Mouse (Mus musculus) hindbrain, embryonic 16.5 days (tissue): ENCODE measurements around the gene Ebf1. TPM values are rescaled to one million over a fixed set of nuclear protein-coding genes. Genes with fewer than 3 reads are reported as not detected.
A peak's percentile ranks its signal among the peaks of the same experiment; 100 is the strongest.

Source experiments
- ATAC-seq: fragments of 200-750 bp; cut with Nextera tagmentation; 2 replicates; pipeline ENCODE4 v1.8.0; 2017; ENCODE audit warnings: moderate TSS enrichment, moderate library complexity
- H3K27ac ChIP-seq: fragments of 300-500 bp; sonication (generic); 2 replicates; pipeline ENCODE4 v1.5.1; 2014; ENCODE audit warnings: low read depth, mild to moderate bottlenecking, control low read depth, low read length, moderate library complexity
- H3K27me3 ChIP-seq: fragments of 300-500 bp; sonication (generic); replicated peaks from 2 replicates; pipeline ENCODE4 v1.6.1; 2014; ENCODE audit warnings: low read length; ENCODE audit not compliant: control insufficient read depth, insufficient read depth
- H3K36me3 ChIP-seq: fragments of 300-500 bp; sonication (generic); 2 replicates; pipeline ENCODE4 v1.6.1; 2014; ENCODE audit warnings: mild to moderate bottlenecking, low read length, moderate library complexity, mixed read lengths; ENCODE audit not compliant: control insufficient read depth, insufficient read depth
- H3K4me1 ChIP-seq: fragments of 300-500 bp; sonication (generic); 2 replicates; pipeline ENCODE4 v1.6.1; 2014; ENCODE audit warnings: low read depth, low read length; ENCODE audit not compliant: control insufficient read depth, insufficient read depth
- H3K4me2 ChIP-seq: fragments of 300-500 bp; sonication (generic); 2 replicates; pipeline ENCODE4 v1.6.1; 2014; ENCODE audit warnings: mild to moderate bottlenecking, low read length, control low read depth, moderate library complexity
- H3K4me3 ChIP-seq: fragments of 300-500 bp; sonication (generic); 2 replicates; pipeline ENCODE4 v1.5.1; 2014; ENCODE audit warnings: mild to moderate bottlenecking, low read length, control low read depth, moderate library complexity
- H3K9ac ChIP-seq: fragments of 300-500 bp; sonication (generic); 2 replicates; pipeline ENCODE4 v1.6.1; 2014; ENCODE audit warnings: low read depth, mild to moderate bottlenecking, control low read depth, low read length, moderate library complexity
- H3K9me3 ChIP-seq: fragments of 300-500 bp; sonication (generic); 2 replicates; pipeline ENCODE4 v1.6.1; 2014; ENCODE audit warnings: mild to moderate bottlenecking, low read length, moderate library complexity; ENCODE audit not compliant: control insufficient read depth
- WGBS: fragments of 180-500 bp; shearing (Covaris S2); extraction: QIAGEN DNeasy Blood & Tissue Kit; methylation state at CpG from one replicate; pipeline ENCODE4 v1.1.7; 2014; 5-methylcytosine and 5-hydroxymethylcytosine counted together
- polyA plus RNA-seq: library from polyadenylated mRNA; unstranded; fragments of >200 nt; fragmentation: Nextera tagmentation; extraction: Ambion mirVana; gene quantifications from 2 replicates; pipeline ENCODE4 v1.2.1, GENCODE M21; 2015

The Ebf1 gene
- polyA plus RNA-seq, 1 experiment from 2014 or later: 111 TPM

- WGBS: 55% methylated on average over 2 of the region's 2 CpGs
- Histone ChIP-seq H3K27ac (no peak overlapping the region), H3K9ac (no peak overlapping the region), H3K4me3 (no peak overlapping the region), H3K36me3 (no peaks in the 10 kb centered on the region), H3K4me2 (no peak overlapping the region), H3K4me1 (no peaks in the 10 kb centered on the region), H3K27me3 (no peaks in the 10 kb centered on the region), H3K9me3 (no peaks in the 10 kb centered on the region)
- ATAC-seq: no peak
Observed at GRCm38 (mm10) chr11:44641496-44641895, 24.4 kb downstream of the Ebf1 start.

DNA sequence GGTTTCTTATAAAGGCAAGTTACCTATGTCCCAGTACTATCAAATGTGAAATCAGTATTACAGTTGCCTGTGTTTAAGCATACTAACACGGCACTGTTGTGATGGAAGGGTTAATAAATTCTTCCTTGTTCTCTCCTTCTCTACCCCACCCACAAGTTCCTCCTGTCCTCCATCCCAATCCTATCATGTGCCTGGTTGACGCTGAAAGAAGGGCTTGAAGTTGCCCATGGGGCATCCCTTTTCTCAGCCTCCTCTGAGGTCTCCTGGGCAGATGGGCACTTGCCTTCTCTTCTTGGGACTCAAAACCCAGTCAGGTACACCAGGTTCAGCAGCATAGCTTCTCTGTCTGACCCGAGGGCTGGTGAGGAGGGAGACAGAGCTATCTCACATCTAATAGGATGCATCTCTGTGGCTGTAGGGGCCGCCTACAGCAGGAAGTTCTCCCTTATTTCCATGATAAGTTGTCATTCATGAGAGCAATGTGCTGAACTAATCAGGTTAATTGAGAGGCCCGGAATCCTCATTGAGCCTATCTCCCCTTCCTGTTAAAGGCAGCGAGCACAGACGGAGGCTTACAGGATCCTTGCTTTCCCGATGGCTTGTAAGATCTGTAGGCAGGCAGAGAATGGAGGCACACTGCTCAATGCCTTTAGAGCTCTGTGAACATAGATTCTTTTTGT lies 37.4 kb downstream of the Ebf1 start:
- peak; percentile 37; the same call in 1 of the 2 replicates for ATAC-seq
- Histone ChIP-seq H3K4me1 (peaks cover 12% of the 10 kb centered on the region), H3K4me3 (no peak overlapping the region), H3K9ac (no peak overlapping the region), H3K36me3 (no peaks in the 10 kb centered on the region), H3K9me3 (no peaks in the 10 kb centered on the region), H3K27ac (no peak overlapping the region), H3K27me3 (no peaks in the 10 kb centered on the region), H3K4me2 (0 out of 2 replicates have a peak overlapping the region, but pooled peaks have one; percentile 3)
- WGBS: 38% methylated on average over 8 of the region's 8 CpGs

GRCm38 (mm10) chr11:44655468-44655867 lies 38.4 kb downstream of the Ebf1 start:
- Histone ChIP-seq H3K36me3 (no peaks in the 10 kb centered on the region), H3K9me3 (no peaks in the 10 kb centered on the region), H3K27ac (no peak overlapping the region), H3K4me2 (no peak overlapping the region), H3K27me3 (no peaks in the 10 kb centered on the region), H3K4me1 (peaks cover 12% of the 10 kb centered on the region), H3K4me3 (no peak overlapping the region), H3K9ac (no peak overlapping the region)
- 28% methylated on average over 5 of the region's 5 CpGs for WGBS
- ATAC-seq: no peak

- Histone ChIP-seq H3K4me3 (no peak overlapping the region), H3K27me3 (no peaks in the 10 kb centered on the region), H3K36me3 (no peaks in the 10 kb centered on the region), H3K9ac (no peak overlapping the region), H3K9me3 (no peaks in the 10 kb centered on the region), H3K4me1 (peaks cover 12% of the 10 kb centered on the region), H3K4me2 (no peak overlapping the region), H3K27ac (no peak overlapping the region)
- no peak for ATAC-seq
Observed at GRCm38 (mm10) chr11:44656916-44657315, 39.8 kb downstream of the Ebf1 start.

- ATAC-seq: no peak
- H3K27ac ChIP-seq: no peak overlapping the region
- no peaks in the 10 kb centered on the region for H3K36me3 ChIP-seq
- no peak overlapping the region for H3K4me2 ChIP-seq
- no peak overlapping the region for H3K9ac ChIP-seq
- H3K27me3 ChIP-seq: no peaks in the 10 kb centered on the region
- WGBS: 25% methylated on average over 6 of the region's 6 CpGs
- H3K9me3 ChIP-seq: no peaks in the 10 kb centered on the region
- peaks cover 13% of the 10 kb centered on the region for H3K4me1 ChIP-seq
- H3K4me3 ChIP-seq: no peak overlapping the region
Observed at GRCm38 (mm10) chr11:44657833-44658395, 40.8 kb downstream of the Ebf1 start.

GRCm38 (mm10) chr11:44661875-44662274 lies 44.8 kb downstream of the Ebf1 start:
- H3K36me3 ChIP-seq: no peaks in the 10 kb centered on the region
- no peak overlapping the region for H3K4me3 ChIP-seq
- no peak overlapping the region for H3K4me2 ChIP-seq
- H3K9ac ChIP-seq: no peak overlapping the region
- H3K9me3 ChIP-seq: no peaks in the 10 kb centered on the region
- peaks cover 29% of the 10 kb centered on the region for H3K4me1 ChIP-seq
- 80% methylated on average over 5 of the region's 5 CpGs for WGBS
- H3K27me3 ChIP-seq: no peaks in the 10 kb centered on the region
- H3K27ac ChIP-seq: no peak overlapping the region
- ATAC-seq: no peak

- ATAC-seq: no peak
- no peak overlapping the region for H3K4me3 ChIP-seq
- no peak overlapping the region for H3K27ac ChIP-seq
- no peaks in the 10 kb centered on the region for H3K9me3 ChIP-seq
- no peak overlapping the region for H3K9ac ChIP-seq
- H3K36me3 ChIP-seq: no peaks in the 10 kb centered on the region
- H3K4me1 ChIP-seq: peaks cover 23% of the 10 kb centered on the region
- WGBS: 31% methylated on average over 4 of the region's 4 CpGs
- no peaks in the 10 kb centered on the region for H3K27me3 ChIP-seq
- no peak overlapping the region for H3K4me2 ChIP-seq
Observed at GRCm38 (mm10) chr11:44663609-44664141, 46.6 kb downstream of the Ebf1 start.

DNA sequence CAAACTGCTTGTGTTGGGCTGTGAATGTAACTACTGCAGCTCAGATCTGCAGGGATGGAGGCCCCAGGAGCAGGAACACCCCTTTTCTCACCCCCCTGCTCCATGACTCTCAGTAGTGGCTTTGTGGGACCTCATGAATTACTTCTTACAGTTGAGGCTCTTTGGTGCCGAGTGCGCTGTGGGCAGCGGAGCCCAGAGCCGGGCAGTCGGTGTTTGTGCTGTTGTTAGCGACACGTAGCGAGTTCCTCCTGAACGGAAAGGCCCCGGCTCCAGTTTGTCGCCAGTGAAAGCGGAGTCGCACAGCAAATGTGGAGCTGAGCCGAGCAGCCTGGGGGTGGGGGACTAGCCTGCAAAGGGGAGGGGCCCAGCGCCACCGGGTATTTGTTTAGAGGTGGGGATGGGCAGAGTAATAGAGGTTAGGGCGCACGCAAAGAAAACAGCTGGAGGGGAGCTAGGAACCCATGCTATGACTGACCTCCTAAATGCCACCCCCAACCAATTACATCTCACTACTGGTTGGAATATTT lies 48.1 kb downstream of the Ebf1 start:
- peaks cover 23% of the 10 kb centered on the region for H3K4me1 ChIP-seq
- ATAC-seq: peak; percentile 82
- WGBS: 3% methylated on average over 18 of the region's 18 CpGs
- H3K27me3 ChIP-seq: no peaks in the 10 kb centered on the region
- peak overlapping the region; percentile 37; the same call in 1 of the 2 replicates for H3K27ac ChIP-seq
- no peaks in the 10 kb centered on the region for H3K9me3 ChIP-seq
- H3K4me3 ChIP-seq: peak overlapping the region; percentile 30
- H3K36me3 ChIP-seq: no peaks in the 10 kb centered on the region
- H3K9ac ChIP-seq: peak overlapping the region; percentile 54
- H3K4me2 ChIP-seq: peak overlapping the region; percentile 56

DNA sequence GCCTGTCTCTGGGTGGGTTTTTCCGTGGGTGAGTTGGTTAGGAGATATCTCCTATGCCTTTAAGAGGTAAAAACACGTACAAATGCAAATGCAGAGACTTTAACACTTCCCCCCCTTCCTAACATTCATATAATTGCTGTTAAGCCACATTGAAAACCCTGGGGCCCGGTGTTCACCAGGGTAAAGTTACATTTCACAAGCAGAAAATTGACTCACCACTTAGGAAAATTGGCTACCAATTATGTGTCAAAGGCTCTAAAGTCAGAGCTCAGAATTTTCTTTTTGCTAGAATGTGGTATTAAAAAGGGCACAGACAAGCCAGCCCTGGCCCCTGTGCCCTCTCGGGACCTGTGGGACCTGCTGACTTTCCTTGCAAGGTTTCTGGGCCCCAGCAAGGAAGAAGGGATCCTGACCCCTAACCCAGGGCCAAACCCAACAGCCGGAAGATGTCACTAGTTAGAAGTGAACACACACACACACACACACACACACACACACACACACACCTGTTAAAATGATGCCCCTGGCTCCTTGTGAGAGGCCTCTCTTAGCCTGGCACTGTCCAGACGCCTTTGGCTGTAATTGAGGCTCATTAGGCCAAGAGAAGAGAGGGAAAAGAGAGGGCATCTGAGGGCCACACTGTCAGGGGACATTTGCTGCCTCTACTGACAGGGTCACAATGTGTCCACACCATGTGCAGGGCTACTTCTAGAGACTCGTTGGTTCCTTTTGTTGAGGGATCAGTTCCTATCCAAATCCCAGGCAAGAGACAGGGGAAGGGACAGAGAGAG lies 48.8 kb downstream of the Ebf1 start:
- H3K4me3 ChIP-seq: no peak overlapping the region
- H3K27ac ChIP-seq: no peak overlapping the region
- no peaks in the 10 kb centered on the region for H3K9me3 ChIP-seq
- no peak overlapping the region for H3K9ac ChIP-seq
- WGBS: 41% methylated on average over 7 of the region's 7 CpGs
- peaks cover 23% of the 10 kb centered on the region for H3K4me1 ChIP-seq
- no peaks in the 10 kb centered on the region for H3K36me3 ChIP-seq
- peak overlapping the region; percentile 56 for H3K4me2 ChIP-seq
- no peaks in the 10 kb centered on the region for H3K27me3 ChIP-seq
- no peak for ATAC-seq
